8 mouse cellular contexts compared by ENCODE assay signal in genomic region chr13:34132299-34132698, GRCm38 (mm10). TPM values are rescaled to one million over a fixed set of nuclear protein-coding genes. Genes with fewer than 3 reads are reported as not detected.
DNase-seq lines count a peak whose midpoint lies in the region; ATAC-seq and TF ChIP-seq lines count a peak whose summit lies in the region.

No protein-coding gene starts in this region.

- TF ChIP-seq CTCF in bone marrow macrophage, adult 2 months (IDR thresholded peaks at IDR 0.05; ENCODE audit: low read depth, low read length): no peak

- no peaks in the 10 kb centered on the region for H3K9me3 ChIP-seq in heart, embryonic 15.5 days (replicated peaks)
- H3K9me3 ChIP-seq in hindbrain, embryonic 11.5 days (ENCODE audit: control insufficient read depth, low read length): no peaks in the 10 kb centered on the region
- H3K9me3 ChIP-seq in midbrain, embryonic 14.5 days (ENCODE audit: control insufficient read depth, low read length): no peaks in the 10 kb centered on the region

- peaks cover 33% of the 10 kb centered on the region for H3K4me1 ChIP-seq in heart, embryonic 15.5 days (replicated peaks)
- H3K4me1 ChIP-seq in bone marrow macrophage, adult 2 months (ENCODE audit: control insufficient read depth, insufficient read depth, low read length): peaks cover 11% of the 10 kb centered on the region; the same call in 1 of the 2 replicates
- peaks cover 12% of the 10 kb centered on the region for H3K4me1 ChIP-seq in hindbrain, embryonic 11.5 days (replicated peaks; ENCODE audit: control insufficient read depth, insufficient read depth, low read length)
- peaks cover 36% of the 10 kb centered on the region for H3K4me1 ChIP-seq in midbrain, embryonic 14.5 days (ENCODE audit: control insufficient read depth, insufficient read depth, low read length)

- intact Hi-C loops in heart, postnatal 36 days (cut with DNase I): no loop called here

- ATAC-seq in heart, embryonic 15.5 days (replicated peaks; ENCODE audit: insufficient number of reproducible peaks, insufficient read depth, low FRiP score, low read depth): no peak
- ATAC-seq in hindbrain, embryonic 11.5 days (ENCODE audit: low FRiP score): no peak
- no peak for ATAC-seq in midbrain, embryonic 14.5 days (ENCODE audit: low FRiP score, low TSS enrichment)

- no peak for DNase-seq in heart, postnatal 36 days
- peak; percentile 71 for DNase-seq in hindbrain, embryonic 11.5 days (ENCODE audit: low spot score)
- DNase-seq in midbrain, embryonic 14.5 days: peak; percentile 76
- no peak for DNase-seq in left cerebral cortex, adult 9 months (ENCODE audit: low spot score in 2 of 2)
- no peak for DNase-seq in T-cell, adult 2 months (ENCODE audit: low spot score)
- DNase-seq in urinary bladder, postnatal 25 days (ENCODE audit: low spot score): no peak

- peak overlapping the region; percentile 66 for H3K9ac ChIP-seq in heart, embryonic 15.5 days
- peak overlapping the region; percentile 81 for H3K9ac ChIP-seq in hindbrain, embryonic 11.5 days (ENCODE audit: low read depth, low read length)
- H3K9ac ChIP-seq in midbrain, embryonic 14.5 days (replicated peaks; ENCODE audit: low read length): peak overlapping the region; percentile 76

- peak overlapping the region; percentile 88 for H3K27ac ChIP-seq in heart, embryonic 15.5 days
- H3K27ac ChIP-seq in bone marrow macrophage, adult 2 months (ENCODE audit: insufficient read depth, low read depth, low read length): no peak overlapping the region
- H3K27ac ChIP-seq in hindbrain, embryonic 11.5 days (ENCODE audit: low read depth, low read length): peak overlapping the region; percentile 100
- H3K27ac ChIP-seq in midbrain, embryonic 14.5 days (replicated peaks; ENCODE audit: low read depth, low read length): peak overlapping the region; percentile 98

- peak overlapping the region; percentile 72 for H3K4me3 ChIP-seq in heart, embryonic 15.5 days
- H3K4me3 ChIP-seq in bone marrow macrophage, adult 2 months (ENCODE audit: insufficient read depth, low read length): peak overlapping the region; percentile 12
- H3K4me3 ChIP-seq in hindbrain, embryonic 11.5 days (ENCODE audit: low read depth, low read length): peak overlapping the region; percentile 63
- H3K4me3 ChIP-seq in midbrain, embryonic 14.5 days (replicated peaks; ENCODE audit: low read depth, low read length): peak overlapping the region; percentile 93

- TF ChIP-seq POLR2A in bone marrow macrophage, adult 2 months (IDR thresholded peaks at IDR 0.05; ENCODE audit: borderline replicate concordance, low read depth, low read length): no peak

- no peaks in the 10 kb centered on the region for H3K36me3 ChIP-seq in heart, embryonic 15.5 days
- H3K36me3 ChIP-seq in hindbrain, embryonic 11.5 days (ENCODE audit: control insufficient read depth, insufficient read depth, low read length): no peaks in the 10 kb centered on the region
- peaks cover 12% of the 10 kb centered on the region for H3K36me3 ChIP-seq in midbrain, embryonic 14.5 days (ENCODE audit: control insufficient read depth, insufficient read depth, low read length)

- H3K27me3 ChIP-seq in heart, embryonic 15.5 days: peaks cover 3% of the 10 kb centered on the region; the same call in 1 of the 2 replicates
- no peaks in the 10 kb centered on the region for H3K27me3 ChIP-seq in hindbrain, embryonic 11.5 days (ENCODE audit: control insufficient read depth, insufficient read depth, low read length)
- H3K27me3 ChIP-seq in midbrain, embryonic 14.5 days (ENCODE audit: control insufficient read depth, insufficient read depth, low read length): no peaks in the 10 kb centered on the region

- peak overlapping the region; percentile 75 for H3K4me2 ChIP-seq in heart, embryonic 15.5 days
- H3K4me2 ChIP-seq in hindbrain, embryonic 11.5 days (replicated peaks; ENCODE audit: low read depth, low read length): peak overlapping the region; percentile 60
- peak overlapping the region; percentile 88 for H3K4me2 ChIP-seq in midbrain, embryonic 14.5 days (ENCODE audit: low read length)

- WGBS in heart, embryonic 15.5 days: 7% methylated on average over 15 of the region's 15 CpGs
- 0% methylated on average over 15 of the region's 15 CpGs for WGBS in hindbrain, embryonic 11.5 days
- under 1% methylated on average over 15 of the region's 15 CpGs for WGBS in midbrain, embryonic 14.5 days

RNA-seq across cellular contexts. Expression of gene Tubb2b, which starts 2.0 kb away (rescaled TPM):
- 36.0 and 42.3 TPM in 2 replicates for polyA plus RNA-seq in heart, embryonic 15.5 days (2015; fragmentation: Nextera tagmentation; extraction: Ambion mirVana)
- 1 to 10 TPM; 4.4 to 5.6 TPM for total RNA-seq in heart, postnatal 36 days (2021)
- 0.60 and 0.94 TPM in 2 replicates for polyA plus RNA-seq in bone marrow macrophage, adult 2 months (2012; ENCODE audit: insufficient read depth, insufficient read length, missing spikeins)
- 318 and 341 TPM in 2 replicates for polyA plus RNA-seq in hindbrain, embryonic 11.5 days (2014; fragmentation: Nextera tagmentation; extraction: Ambion mirVana)
- 758 and 1,005 TPM in 2 replicates for polyA plus RNA-seq in midbrain, embryonic 14.5 days (2014; fragmentation: Nextera tagmentation; extraction: Ambion mirVana)

RNA-seq across cellular contexts. Expression of gene Psmg4, which starts 30.5 kb away (rescaled TPM):
- polyA plus RNA-seq in heart, embryonic 15.5 days (2015; fragmentation: Nextera tagmentation; extraction: Ambion mirVana): 65.3 and 76.5 TPM in 2 replicates
- total RNA-seq in heart, postnatal 36 days (2021): 10 to 100 TPM; 28.3 to 30.9 TPM
- 30.1 and 34.5 TPM in 2 replicates for polyA plus RNA-seq in bone marrow macrophage, adult 2 months (2012; ENCODE audit: insufficient read depth, insufficient read length, missing spikeins)
- 92.0 and 95.8 TPM in 2 replicates for polyA plus RNA-seq in hindbrain, embryonic 11.5 days (2014; fragmentation: Nextera tagmentation; extraction: Ambion mirVana)
- 79.2 and 96.7 TPM in 2 replicates for polyA plus RNA-seq in midbrain, embryonic 14.5 days (2014; fragmentation: Nextera tagmentation; extraction: Ambion mirVana)

RNA-seq across cellular contexts. Expression of gene Tubb2a, which starts 54.5 kb away (rescaled TPM):
- 136 and 170 TPM in 2 replicates for polyA plus RNA-seq in heart, embryonic 15.5 days (2015; fragmentation: Nextera tagmentation; extraction: Ambion mirVana)
- total RNA-seq in heart, postnatal 36 days (2021): 10 to 100 TPM; 41.2 to 43.8 TPM
- polyA plus RNA-seq in bone marrow macrophage, adult 2 months (2012; ENCODE audit: insufficient read depth, insufficient read length, missing spikeins): 77.8 and 92.5 TPM in 2 replicates
- polyA plus RNA-seq in hindbrain, embryonic 11.5 days (2014; fragmentation: Nextera tagmentation; extraction: Ambion mirVana): 422 and 447 TPM in 2 replicates
- 2,201 and 2,712 TPM in 2 replicates for polyA plus RNA-seq in midbrain, embryonic 14.5 days (2014; fragmentation: Nextera tagmentation; extraction: Ambion mirVana)

Comparison
In these comparisons a context has a peak if more than half of its experiments do, and no peak if none do; other contexts are left out.
1. H3K4me3 ChIP-seq: peak in every context shown above with its lines; median percentile 93 in midbrain, embryonic 14.5 days; 72 in heart, embryonic 15.5 days; 63 in hindbrain, embryonic 11.5 days; 12 in bone marrow macrophage, adult 2 months.
2. DNase-seq: peak in hindbrain, embryonic 11.5 days (single experiment) and midbrain, embryonic 14.5 days (single experiment); none in heart, postnatal 36 days (0 of 2), left cerebral cortex, adult 9 months (0 of 2), T-cell, adult 2 months (single experiment) and urinary bladder, postnatal 25 days (single experiment).
3. RNA of gene Tubb2b, which starts 2.0 kb away (polyA plus RNA-seq): 758 to 1,005 TPM in midbrain, embryonic 14.5 days, 318 to 341 TPM in hindbrain, embryonic 11.5 days and 36.0 to 42.3 TPM in heart, embryonic 15.5 days; 0.60 to 0.94 TPM in bone marrow macrophage, adult 2 months; every median in the first group is over 10 times any median in the second.
4. Peak in every context shown above with its lines, with median percentiles within 50 percentile points of each other: H3K4me2 ChIP-seq and H3K9ac ChIP-seq.